Mouse (Mus musculus) forebrain, postnatal 0 days (tissue): ENCODE data around the gene Cacna1d. TPM values are rescaled to one million over a fixed set of nuclear protein-coding genes. Genes with fewer than 3 reads are reported as not detected.

ENCODE experiments used
- ATAC-seq: fragments of 200-750 bp; cut with Nextera tagmentation; 2 replicates; pipeline ENCODE4 v1.8.0; 2017; ENCODE audit warnings: mild to moderate bottlenecking, moderate library complexity
- DNase-seq: peaks from one replicate; pipeline ENCODE4 v3.0.0-alpha.2; 2015
- H3K27ac ChIP-seq: fragments of 300-500 bp; sonication (generic); 2 replicates; pipeline ENCODE4 v1.5.1; 2014; ENCODE audit warnings: low read depth, mild to moderate bottlenecking, antibody characterized with exemption, low read length, moderate library complexity, mixed read lengths
- H3K27me3 ChIP-seq: fragments of 300-500 bp; sonication (generic); 2 replicates; pipeline ENCODE4 v1.6.1; 2014; ENCODE audit warnings: mild to moderate bottlenecking, low read length, mixed read lengths; ENCODE audit not compliant: insufficient read depth
- H3K36me3 ChIP-seq: fragments of 300-500 bp; sonication (generic); 2 replicates; pipeline ENCODE4 v1.6.1; 2014; ENCODE audit warnings: mild to moderate bottlenecking, moderate library complexity; ENCODE audit not compliant: insufficient read depth
- H3K4me1 ChIP-seq: fragments of 300-500 bp; sonication (generic); 2 replicates; pipeline ENCODE4 v1.6.1; 2014; ENCODE audit warnings: antibody characterized with exemption; ENCODE audit not compliant: insufficient read depth
- H3K4me2 ChIP-seq: fragments of 300-500 bp; sonication (generic); 2 replicates; pipeline ENCODE4 v1.6.1; 2014; ENCODE audit warnings: low read depth, mild to moderate bottlenecking, moderate library complexity
- H3K4me3 ChIP-seq: fragments of 300-500 bp; sonication (generic); 2 replicates; pipeline ENCODE4 v1.5.1; 2014; ENCODE audit warnings: low read depth, low read length, mixed read lengths
- H3K9ac ChIP-seq: fragments of 300-500 bp; sonication (generic); 2 replicates; pipeline ENCODE4 v1.6.1; 2014; ENCODE audit warnings: mild to moderate bottlenecking
- H3K9me3 ChIP-seq: fragments of 300-500 bp; sonication (generic); 2 replicates; pipeline ENCODE4 v1.6.1; 2016; ENCODE audit warnings: low read length
- CTCF ChIP-seq: sonication (generic); IDR thresholded peaks from 2 replicates; pipeline ENCODE4 v1.5.1; 2016; ENCODE audit warnings: antibody characterized with exemption, control low read depth, low read depth
- WGBS: fragments of 180-500 bp; shearing (Covaris S2); extraction: QIAGEN DNeasy Blood & Tissue Kit; methylation state at CpG from one replicate; pipeline ENCODE4 v1.1.7; 2014; 5-methylcytosine and 5-hydroxymethylcytosine counted together
- polyA plus RNA-seq: library from polyadenylated mRNA; unstranded; fragments of >200 nt; fragmentation: Nextera tagmentation; extraction: Ambion mirVana; gene quantifications from 2 replicates; pipeline ENCODE4 v1.2.1, GENCODE M21; 2015
- total RNA-seq: library from RNA; depleted of rRNA; stranded (reverse); fragments of >200 nt; gene quantifications from 2 replicates; pipeline ENCODE4 v1.2.3, GENCODE M21; 2014

Gene Cacna1d
- total and polyA plus RNA-seq, 2 experiments from 2014 or later, result 7.2 to 31.3 TPM

DNA sequence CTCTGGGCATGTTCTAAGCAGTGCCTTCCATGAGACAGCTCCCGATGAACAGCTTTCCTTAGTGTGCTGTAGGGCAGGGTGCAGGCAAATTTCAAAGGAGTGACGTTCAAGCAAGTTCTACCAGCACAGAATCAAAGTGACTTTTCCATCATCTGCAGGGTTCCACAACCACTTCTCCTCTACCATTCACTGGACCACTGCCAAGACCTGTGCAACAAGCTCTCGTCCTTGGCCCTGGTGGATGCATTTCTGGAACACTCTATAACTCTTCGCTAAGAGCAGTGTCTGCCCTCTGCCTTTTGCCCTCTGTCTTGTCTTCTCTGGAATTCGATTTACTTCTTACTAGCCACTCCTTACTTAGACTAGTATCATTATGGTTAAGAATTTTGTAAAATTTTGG is 266.1 kb downstream of the Cacna1d start:
- no peak for TF ChIP-seq CTCF

DNA sequence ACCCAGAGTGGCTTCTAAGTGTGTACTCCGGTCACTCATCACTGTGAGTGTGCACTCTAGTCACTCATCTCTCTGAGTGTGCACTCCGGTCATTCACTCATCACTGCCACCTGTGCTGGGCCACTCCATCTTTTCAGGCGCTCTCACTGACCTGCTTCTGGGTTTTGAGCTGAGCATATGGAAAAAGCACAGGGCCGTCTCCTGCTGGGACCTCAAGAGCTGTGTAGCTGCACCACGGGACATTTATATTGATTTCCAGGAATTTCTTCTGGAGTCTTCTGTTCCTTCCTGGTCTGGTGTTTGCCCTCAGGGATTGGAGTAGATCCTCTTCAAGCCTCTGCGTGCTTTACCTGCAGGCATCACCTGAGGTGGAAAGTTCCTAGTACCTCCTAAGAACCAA is 269.2 kb downstream of the Cacna1d start:
- Histone ChIP-seq H3K4me1 (no peaks in the 10 kb centered on the region), H3K9ac (no peak overlapping the region), H3K36me3 (no peaks in the 10 kb centered on the region), H3K27ac (no peak overlapping the region), H3K27me3 (no peaks in the 10 kb centered on the region), H3K4me3 (no peak overlapping the region), H3K9me3 (no peaks in the 10 kb centered on the region), H3K4me2 (no peak overlapping the region)
- DNase-seq (no peak), ATAC-seq (no peak)
- 92% methylated on average over 6 of the region's 6 CpGs for WGBS
- TF ChIP-seq CTCF, result no peak

More for the DNA sequence above, 266.1 kb downstream of the Cacna1d start:
- H3K4me1 ChIP-seq, result no peaks in the 10 kb centered on the region
- H3K27me3 ChIP-seq, result no peaks in the 10 kb centered on the region
- WGBS, result 87% methylated on average over 5 of the region's 5 CpGs
- no peak for ATAC-seq
- DNase-seq, result no peak
- no peak overlapping the region for H3K4me2 ChIP-seq
- H3K4me3 ChIP-seq, result no peak overlapping the region
- no peaks in the 10 kb centered on the region for H3K36me3 ChIP-seq
- no peak overlapping the region for H3K9ac ChIP-seq
- no peaks in the 10 kb centered on the region for H3K9me3 ChIP-seq
- H3K27ac ChIP-seq, result no peak overlapping the region

DNA sequence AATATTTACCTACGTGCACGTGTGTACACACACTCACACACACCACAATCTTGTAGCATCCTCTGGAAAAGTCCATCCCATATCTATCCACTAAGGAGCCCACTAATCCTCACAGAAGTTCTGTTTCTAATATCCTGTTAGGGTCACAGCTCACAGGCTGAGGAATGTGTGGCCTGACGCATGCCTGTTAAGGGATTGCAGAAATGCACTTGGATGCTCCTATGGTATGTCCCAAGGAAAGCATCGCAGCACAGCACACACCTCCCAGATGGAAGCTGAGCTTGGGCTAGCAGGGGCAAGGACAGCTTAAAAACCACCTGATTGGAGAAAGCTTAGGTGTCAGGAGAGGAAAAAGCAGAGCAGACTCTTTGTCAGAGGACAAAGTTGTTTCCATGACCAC is 271.4 kb downstream of the Cacna1d start:
- H3K27ac ChIP-seq, result no peak overlapping the region
- TF ChIP-seq CTCF, result no peak
- 80% methylated on average over 4 of the region's 4 CpGs for WGBS
- ATAC-seq (no peak), DNase-seq (no peak)
- no peaks in the 10 kb centered on the region for H3K36me3 ChIP-seq
- no peak overlapping the region for H3K4me2 ChIP-seq
- H3K9me3 ChIP-seq, result no peaks in the 10 kb centered on the region
- no peak overlapping the region for H3K9ac ChIP-seq
- H3K27me3 ChIP-seq, result no peaks in the 10 kb centered on the region
- H3K4me1 ChIP-seq, result no peaks in the 10 kb centered on the region
- no peak overlapping the region for H3K4me3 ChIP-seq

GRCm38 (mm10) chr14:30218114-30218513 is 273.1 kb downstream of the Cacna1d start:
- DNase-seq (peak; percentile 33), ATAC-seq (peak; percentile 76)
- no peaks in the 10 kb centered on the region for H3K4me1 ChIP-seq
- H3K4me3 ChIP-seq, result no peak overlapping the region
- no peak for TF ChIP-seq CTCF
- no peaks in the 10 kb centered on the region for H3K27me3 ChIP-seq
- H3K4me2 ChIP-seq, result no peak overlapping the region
- WGBS, result 88% methylated on average over 3 of the region's 3 CpGs
- H3K9me3 ChIP-seq, result no peaks in the 10 kb centered on the region
- no peak overlapping the region for H3K27ac ChIP-seq
- H3K9ac ChIP-seq, result no peak overlapping the region
- no peaks in the 10 kb centered on the region for H3K36me3 ChIP-seq

DNA sequence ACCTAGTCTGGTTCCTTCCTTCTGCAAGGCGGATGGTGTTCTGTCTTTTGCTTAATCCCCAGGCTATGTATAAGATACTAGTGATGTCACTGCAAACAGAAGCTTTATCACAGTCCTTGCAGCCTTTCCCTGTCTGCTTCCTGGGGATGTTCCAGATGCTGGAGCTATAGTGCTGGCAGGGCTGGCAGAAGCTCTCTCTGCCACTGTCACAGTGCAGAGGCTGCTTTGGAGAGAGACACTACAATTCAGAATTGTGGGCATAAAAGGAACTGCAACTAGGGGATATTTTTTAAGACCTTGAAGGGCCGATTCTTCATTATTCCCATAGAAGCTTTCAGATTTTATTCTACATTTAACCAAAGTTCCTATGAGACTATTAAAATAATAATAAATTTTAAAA is 274.1 kb downstream of the Cacna1d start:
- Histone ChIP-seq H3K4me2 (no peak overlapping the region), H3K4me1 (no peaks in the 10 kb centered on the region), H3K36me3 (no peaks in the 10 kb centered on the region), H3K9me3 (no peaks in the 10 kb centered on the region), H3K9ac (no peak overlapping the region), H3K27ac (no peak overlapping the region), H3K27me3 (no peaks in the 10 kb centered on the region), H3K4me3 (no peak overlapping the region)
- ATAC-seq (peak; percentile 61), DNase-seq (no peak)
- 85% methylated on average over 2 of the region's 2 CpGs for WGBS
- TF ChIP-seq CTCF, result peak; percentile 41; the same call in 1 of the 2 replicates

DNA sequence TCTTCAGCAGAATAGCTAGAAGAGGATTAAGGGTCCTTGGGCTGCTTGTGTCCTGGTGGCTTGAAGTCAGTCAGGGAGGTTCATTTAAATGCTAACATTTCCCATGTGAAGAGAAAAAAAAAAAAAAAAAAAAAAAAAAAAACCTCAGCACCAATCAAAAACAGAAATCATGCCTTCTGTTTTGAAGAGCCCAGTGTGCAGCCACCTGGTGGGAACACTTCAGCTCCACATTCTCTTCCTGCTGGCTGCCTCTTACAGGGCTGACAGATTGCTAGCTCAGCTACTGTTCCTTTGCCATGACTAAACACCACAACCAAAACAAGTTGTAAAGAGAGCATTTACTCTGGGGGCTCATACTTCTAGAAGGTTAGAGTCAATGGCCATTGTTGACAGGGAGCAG is 283.1 kb downstream of the Cacna1d start:
- Histone ChIP-seq H3K36me3 (no peaks in the 10 kb centered on the region), H3K4me3 (no peak overlapping the region), H3K27ac (no peak overlapping the region), H3K4me1 (no peaks in the 10 kb centered on the region; the same call in 1 of the 2 replicates), H3K9ac (no peak overlapping the region), H3K27me3 (no peaks in the 10 kb centered on the region), H3K9me3 (no peaks in the 10 kb centered on the region), H3K4me2 (no peak overlapping the region)
- TF ChIP-seq CTCF, result 0 out of 2 replicates have a peak, but pooled peaks have one; percentile 15
- ATAC-seq, result peak; percentile 81
- peak; percentile 58 for DNase-seq

- H3K4me1 ChIP-seq, result no peaks in the 10 kb centered on the region; the same call in 1 of the 2 replicates
- H3K9ac ChIP-seq, result no peak overlapping the region
- H3K27me3 ChIP-seq, result no peaks in the 10 kb centered on the region
- WGBS, result 30% methylated on average over 3 of the region's 3 CpGs
- TF ChIP-seq CTCF, result no peak
- H3K9me3 ChIP-seq, result no peaks in the 10 kb centered on the region
- H3K4me2 ChIP-seq, result no peak overlapping the region
- no peak overlapping the region for H3K4me3 ChIP-seq
- no peak for DNase-seq
- H3K36me3 ChIP-seq, result no peaks in the 10 kb centered on the region
- H3K27ac ChIP-seq, result no peak overlapping the region
- ATAC-seq, result no peak
Measured at GRCm38 (mm10) chr14:30205821-30206220, 285.4 kb downstream of the Cacna1d start.

GRCm38 (mm10) chr14:30204526-30204925 is 286.7 kb downstream of the Cacna1d start:
- Histone ChIP-seq H3K4me3 (no peak overlapping the region), H3K9me3 (no peaks in the 10 kb centered on the region), H3K27ac (no peak overlapping the region), H3K36me3 (no peaks in the 10 kb centered on the region), H3K9ac (no peak overlapping the region), H3K27me3 (no peaks in the 10 kb centered on the region), H3K4me2 (no peak overlapping the region), H3K4me1 (no peaks in the 10 kb centered on the region; the same call in 1 of the 2 replicates)
- ATAC-seq (no peak), DNase-seq (no peak)
- TF ChIP-seq CTCF, result no peak
- WGBS, result 90% methylated on average over 1 of the region's 1 CpGs
